Mouse (Mus musculus) left cerebral cortex, postnatal 10 days (tissue): ENCODE measurements around the gene Xylb. TPM values are rescaled to one million over a fixed set of nuclear protein-coding genes. Genes with fewer than 3 reads are reported as not detected.
A peak's percentile ranks its signal among the peaks of the same experiment; 100 is the strongest.

Experiments
- DNase-seq, 2 experiments: peaks; one replicate each; pipeline ENCODE4 v3.0.0; 2021 to 2022; ENCODE audit warnings: low spot score in 2 of 2, mixed read lengths in 1 of 2; ENCODE audit errors: extremely low spot score in 1 of 2
- intact Hi-C: fragments of 180-260 bp; cut with DNase I; formaldehyde crosslinking; loops from one replicate; pipeline ENCODE4 v1.15.1; 2025
- total RNA-seq, 2 experiments: library from RNA; stranded (reverse); gene quantifications; 2 replicates each; pipeline ENCODE4 v1.2.3; 2021

Xylb gene
- total RNA-seq, 2 experiments from 2014 or later: 4.0 to 4.4 TPM

DNA sequence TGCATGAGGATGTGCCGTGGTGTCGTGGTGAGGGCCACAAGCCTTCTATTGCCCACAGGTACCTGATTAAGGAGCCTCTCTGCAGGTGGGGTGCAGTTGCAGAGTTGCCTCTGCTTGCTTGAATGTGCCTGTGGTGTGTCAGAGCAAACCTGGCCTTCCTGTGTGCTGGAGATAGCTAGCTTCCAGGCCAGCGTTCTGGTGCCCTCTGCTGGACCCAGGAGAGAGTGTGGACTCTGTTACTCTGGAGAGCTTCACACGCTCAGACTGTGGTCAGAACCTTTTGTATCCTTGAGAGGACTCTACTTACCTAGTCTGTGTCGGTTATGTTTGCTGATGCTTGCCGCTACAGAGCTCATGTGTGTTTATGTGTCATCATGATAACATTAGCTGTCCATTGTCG lies 73.1 kb downstream of the Xylb start:
- intact Hi-C loops: no loop called here

DNA sequence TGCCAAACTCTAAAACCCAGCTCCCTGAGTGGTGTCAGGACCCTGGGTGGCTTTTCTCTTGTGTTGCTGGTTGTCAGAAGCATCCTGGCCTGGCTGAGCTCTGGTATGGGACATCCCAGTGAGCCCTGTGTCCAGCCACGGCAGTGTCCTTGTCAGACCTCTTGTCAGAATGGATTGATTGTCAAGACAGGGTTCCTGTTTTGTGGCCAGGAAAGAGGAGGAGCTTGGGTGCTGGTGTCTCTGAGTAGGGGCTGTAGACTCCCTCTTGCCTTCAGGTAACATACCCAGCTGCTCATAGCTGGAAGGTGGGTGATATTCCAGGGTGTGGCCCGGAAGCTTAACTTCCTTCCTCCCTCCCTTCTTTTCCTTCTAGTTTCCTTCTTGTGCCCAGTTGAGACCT lies 78.7 kb downstream of the Xylb start:
- intact Hi-C loops: no loop called here
- no peak for DNase-seq

More for the DNA sequence above, 73.1 kb downstream of the Xylb start:
- peak; percentile 78 to 84 for DNase-seq

DNA sequence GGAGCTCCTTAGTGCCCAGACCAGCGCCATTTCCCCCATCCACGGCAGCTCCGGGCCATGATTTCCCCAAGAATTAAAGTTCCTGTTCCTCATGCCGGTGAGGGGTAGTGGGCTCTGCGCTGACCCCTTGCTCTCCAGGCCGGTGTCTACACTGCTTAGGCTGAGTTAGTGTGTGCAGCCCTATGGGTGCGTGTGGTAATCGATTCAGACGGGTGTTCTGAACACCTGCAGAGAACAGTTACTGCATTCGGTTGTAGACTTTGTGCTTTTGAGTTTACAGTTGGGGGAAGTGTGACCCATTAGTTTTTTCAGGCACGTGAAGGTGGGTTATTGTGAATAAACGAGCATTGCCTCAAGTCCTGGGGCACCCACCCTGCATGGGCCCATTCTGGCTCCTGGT lies 80.9 kb downstream of the Xylb start:
- no peak for DNase-seq
- intact Hi-C loops: no loop called here

DNA sequence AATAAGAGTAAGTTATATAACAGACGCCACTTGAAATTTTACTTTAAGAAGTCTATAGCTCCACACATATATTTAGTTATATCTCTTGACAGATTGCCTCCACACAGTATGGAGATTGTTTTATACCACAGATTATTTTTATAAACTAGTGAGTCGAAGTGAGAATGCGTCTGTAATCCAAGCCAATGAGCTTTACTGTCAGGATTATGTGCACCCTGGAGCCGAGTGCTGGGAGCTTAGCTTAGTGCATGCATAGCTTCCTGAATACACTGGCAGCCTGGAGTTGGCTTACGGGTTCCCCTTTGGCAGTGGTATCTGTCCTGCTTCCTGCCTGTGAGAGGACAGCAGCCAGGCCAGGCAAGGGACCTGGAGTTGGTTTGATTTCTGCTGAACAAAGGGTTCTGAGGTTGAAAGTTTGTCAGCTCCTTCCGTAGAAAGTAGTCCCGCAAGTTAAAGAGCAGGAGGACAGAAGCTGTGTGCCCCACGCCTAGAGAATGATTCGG lies 81.4 kb downstream of the Xylb start:
- intact Hi-C loops: no loop called here
- DNase-seq: no peak

Other genes with a start within 250 kb of the Xylb start
- 1 to 10 TPM; 2.2 to 3.3 TPM for gene Acaa1b, start 200.3 kb upstream of the Xylb start, total RNA-seq
- not detected for gene Gm47289, start 198.2 kb upstream of the Xylb start, total RNA-seq
- gene Slc22a13, start 148.3 kb upstream of the Xylb start, total RNA-seq: not detected
- 10 to 100 TPM; 41.5 to 42.0 TPM for gene Oxsr1, start 35.0 kb upstream of the Xylb start, total RNA-seq
- gene Acaa1a, start 17.7 kb upstream of the Xylb start, total RNA-seq: 10 to 100 TPM; 66.2 to 66.5 TPM
- 1 to 10 TPM; 5.0 to 7.2 TPM for gene Myd88, start 16.0 kb upstream of the Xylb start, total RNA-seq
- gene Slc22a14, start 8.2 kb downstream of the Xylb start, total RNA-seq: not detected
- 10 to 100 TPM; 11.9 to 12.2 TPM for gene Acvr2b, start 44.7 kb downstream of the Xylb start, total RNA-seq
- 10 to 100 TPM; 26.5 to 26.7 TPM for gene Exog, start 87.6 kb downstream of the Xylb start, total RNA-seq
- gene Scn5a, start 221.6 kb downstream of the Xylb start, total RNA-seq: 1 to 10 TPM; 3.3 to 4.9 TPM